ENCODE assay signal across 15 mouse cellular contexts in genomic region chr2:17877901-17878300, GRCm38 (mm10).
"Had no signal": no experiment of that assay in that cellular context is flagged by ENCODE, and none has a peak within 500 bp of the region (broad histone marks: within the 10 kb centered on the region; RNA-seq: fewer than 3 reads in every experiment).

No protein-coding gene starts in this region.

- H3K4me3 ChIP-seq: limb, embryonic 13.5 days; liver, embryonic 13.5 days; stomach, embryonic 15.5 days had no signal

- H3K4me1 ChIP-seq: liver, embryonic 13.5 days; stomach, embryonic 15.5 days had no signal

- H3K36me3 ChIP-seq: limb, embryonic 13.5 days; liver, embryonic 13.5 days; stomach, embryonic 15.5 days had no signal

- H3K4me2 ChIP-seq: limb, embryonic 13.5 days; liver, embryonic 13.5 days; midbrain, embryonic 11.5 days; stomach, embryonic 15.5 days had no signal

- H3K27ac ChIP-seq: limb, embryonic 13.5 days; liver, embryonic 13.5 days; stomach, embryonic 15.5 days had no signal

- H3K27me3 ChIP-seq: limb, embryonic 13.5 days; liver, embryonic 13.5 days; stomach, embryonic 15.5 days had no signal

- H3K9me3 ChIP-seq: limb, embryonic 13.5 days; liver, embryonic 13.5 days; stomach, embryonic 15.5 days had no signal

- H3K9ac ChIP-seq: limb, embryonic 13.5 days; liver, embryonic 13.5 days; stomach, embryonic 15.5 days had no signal

- DNase-seq: kidney, adult 9 months; kidney, postnatal 14 days; kidney, postnatal 4 days; left cerebral cortex, postnatal 4 days; liver, embryonic 13.5 days; lung, adult 2 months; lung, postnatal 14 days; lung, postnatal 4 days; midbrain, embryonic 14.5 days; right cerebral cortex, postnatal 14 days; right cerebral cortex, postnatal 4 days; thymus, postnatal 25 days had no signal
